Mouse (Mus musculus) liver, embryonic 13.5 days (tissue): Measurements from ENCODE around the gene Gfra1. TPM values are rescaled to one million over a fixed set of nuclear protein-coding genes. Genes with fewer than 3 reads are reported as not detected.

Experiments used
- ATAC-seq: fragments of 200-750 bp; cut with Nextera tagmentation; 2 replicates; pipeline ENCODE4 v1.8.0; 2017; ENCODE audit warnings: low read depth, mild to moderate bottlenecking, moderate number of reproducible peaks, moderate library complexity
- DNase-seq: peaks from one replicate; pipeline ENCODE4 v3.0.0; 2022
- H3K27ac ChIP-seq: fragments of 300-500 bp; sonication (generic); 2 replicates; pipeline ENCODE4 v1.5.1; 2015; ENCODE audit warnings: moderate library complexity, mild to moderate bottlenecking, inconsistent platforms
- H3K27me3 ChIP-seq: fragments of 300-500 bp; sonication (generic); 2 replicates; pipeline ENCODE4 v1.6.1; 2015; ENCODE audit warnings: mild to moderate bottlenecking, inconsistent platforms
- H3K36me3 ChIP-seq: fragments of 300-500 bp; sonication (generic); 2 replicates; pipeline ENCODE4 v1.6.1; 2015; ENCODE audit warnings: mild to moderate bottlenecking, inconsistent platforms
- H3K4me1 ChIP-seq: fragments of 300-500 bp; sonication (generic); replicated peaks from 2 replicates; pipeline ENCODE4 v1.6.1; 2015; ENCODE audit warnings: inconsistent platforms
- H3K4me2 ChIP-seq: fragments of 300-500 bp; sonication (generic); 2 replicates; pipeline ENCODE4 v1.6.1; 2015; ENCODE audit warnings: inconsistent platforms, mild to moderate bottlenecking, moderate library complexity
- H3K4me3 ChIP-seq: fragments of 300-500 bp; sonication (generic); replicated peaks from 2 replicates; pipeline ENCODE4 v1.5.1; 2015; ENCODE audit warnings: mild to moderate bottlenecking, inconsistent platforms
- H3K9ac ChIP-seq: fragments of 300-500 bp; sonication (generic); 2 replicates; pipeline ENCODE4 v1.6.1; 2015; ENCODE audit warnings: mild to moderate bottlenecking, inconsistent platforms
- H3K9me3 ChIP-seq: fragments of 300-500 bp; sonication (generic); replicated peaks from 2 replicates; pipeline ENCODE4 v1.6.1; 2016; ENCODE audit warnings: inconsistent platforms
- WGBS: fragments of 180-500 bp; shearing (Covaris S2); methylation state at CpG from one replicate; pipeline ENCODE4 v1.1.7; 2015; ENCODE audit not compliant: insufficient replicate concordance; 5-methylcytosine and 5-hydroxymethylcytosine counted together
- polyA plus RNA-seq: library from polyadenylated mRNA; unstranded; fragments of >200 nt; fragmentation: Nextera tagmentation; extraction: Ambion mirVana; gene quantifications from 2 replicates; pipeline ENCODE4 v1.2.1, GENCODE M21; 2015

Gene Gfra1
- polyA plus RNA-seq, 1 experiment from 2014 or later, result 5.8 TPM

GRCm38 (mm10) chr19:58250237-58250636 lies 205.5 kb downstream of the Gfra1 start:
- DNase-seq, result no peak
- no peak for ATAC-seq
- WGBS, result 65% methylated on average over 8 of the region's 8 CpGs

GRCm38 (mm10) chr19:58244148-58244547 lies 211.6 kb downstream of the Gfra1 start:
- Histone ChIP-seq H3K4me1 (0 out of 2 replicates have a peak, but pooled peaks cover 4% of the 10 kb centered on the region), H3K36me3 (no peaks in the 10 kb centered on the region), H3K9ac (no peak overlapping the region), H3K9me3 (no peaks in the 10 kb centered on the region), H3K4me2 (no peak overlapping the region), H3K27me3 (no peaks in the 10 kb centered on the region), H3K27ac (no peak overlapping the region), H3K4me3 (no peak overlapping the region)
- WGBS, result 44% methylated on average over 4 of the region's 4 CpGs
- ATAC-seq (no peak), DNase-seq (no peak)

More at GRCm38 (mm10) chr19:58250237-58250636, 205.5 kb downstream of the Gfra1 start:
- H3K4me2 ChIP-seq, result no peak overlapping the region
- no peak overlapping the region for H3K27ac ChIP-seq
- H3K4me1 ChIP-seq, result no peaks in the 10 kb centered on the region
- no peaks in the 10 kb centered on the region for H3K9me3 ChIP-seq
- H3K27me3 ChIP-seq, result no peaks in the 10 kb centered on the region
- H3K36me3 ChIP-seq, result no peaks in the 10 kb centered on the region
- no peak overlapping the region for H3K9ac ChIP-seq
- no peak overlapping the region for H3K4me3 ChIP-seq

GRCm38 (mm10) chr19:58243604-58244003 lies 212.1 kb downstream of the Gfra1 start:
- no peak for DNase-seq
- Histone ChIP-seq H3K27ac (no peak overlapping the region), H3K4me1 (0 out of 2 replicates have a peak, but pooled peaks cover 4% of the 10 kb centered on the region), H3K9ac (no peak overlapping the region), H3K27me3 (no peaks in the 10 kb centered on the region), H3K4me3 (no peak overlapping the region), H3K36me3 (no peaks in the 10 kb centered on the region), H3K4me2 (no peak overlapping the region), H3K9me3 (no peaks in the 10 kb centered on the region)
- ATAC-seq, result peak; percentile 62
- WGBS, result 15% methylated on average over 1 of the region's 1 CpGs

- no peaks in the 10 kb centered on the region for H3K9me3 ChIP-seq
- H3K9ac ChIP-seq, result no peak overlapping the region
- ATAC-seq (no peak), DNase-seq (no peak)
- no peak overlapping the region for H3K27ac ChIP-seq
- no peak overlapping the region for H3K4me2 ChIP-seq
- no peaks in the 10 kb centered on the region for H3K4me1 ChIP-seq
- no peaks in the 10 kb centered on the region for H3K36me3 ChIP-seq
- 20% methylated on average over 8 of the region's 8 CpGs for WGBS
- H3K27me3 ChIP-seq, result peaks cover 4% of the 10 kb centered on the region; the same call in 1 of the 2 replicates
- H3K4me3 ChIP-seq, result no peak overlapping the region
Observed at GRCm38 (mm10) chr19:58238325-58238724, 217.4 kb downstream of the Gfra1 start.

- no peak for DNase-seq
- WGBS, result 59% methylated on average over 9 of the region's 9 CpGs
Observed at GRCm38 (mm10) chr19:58227725-58228124, 228.0 kb downstream of the Gfra1 start.

GRCm38 (mm10) chr19:58226882-58227281 lies 228.8 kb downstream of the Gfra1 start:
- no peaks in the 10 kb centered on the region for H3K36me3 ChIP-seq
- H3K4me3 ChIP-seq, result no peak overlapping the region
- no peaks in the 10 kb centered on the region for H3K9me3 ChIP-seq
- 38% methylated on average over 3 of the region's 3 CpGs for WGBS
- no peaks in the 10 kb centered on the region for H3K27me3 ChIP-seq
- no peak for DNase-seq
- no peaks in the 10 kb centered on the region for H3K4me1 ChIP-seq
- H3K27ac ChIP-seq, result no peak overlapping the region
- H3K9ac ChIP-seq, result no peak overlapping the region
- no peak for ATAC-seq
- no peak overlapping the region for H3K4me2 ChIP-seq

More at GRCm38 (mm10) chr19:58227725-58228124, 228.0 kb downstream of the Gfra1 start:
- H3K9me3 ChIP-seq, result no peaks in the 10 kb centered on the region
- no peak overlapping the region for H3K9ac ChIP-seq
- H3K4me3 ChIP-seq, result no peak overlapping the region
- H3K4me1 ChIP-seq, result no peaks in the 10 kb centered on the region
- H3K4me2 ChIP-seq, result no peak overlapping the region
- H3K27me3 ChIP-seq, result no peaks in the 10 kb centered on the region
- no peak for ATAC-seq
- H3K36me3 ChIP-seq, result no peaks in the 10 kb centered on the region
- H3K27ac ChIP-seq, result no peak overlapping the region

- Histone ChIP-seq H3K9me3 (no peaks in the 10 kb centered on the region), H3K4me3 (no peak overlapping the region), H3K4me1 (no peaks in the 10 kb centered on the region), H3K4me2 (no peak overlapping the region), H3K27ac (no peak overlapping the region), H3K9ac (no peak overlapping the region), H3K36me3 (no peaks in the 10 kb centered on the region), H3K27me3 (no peaks in the 10 kb centered on the region)
- DNase-seq (no peak), ATAC-seq (no peak)
- WGBS, result 75% methylated on average over 25 of the region's 25 CpGs
Observed at GRCm38 (mm10) chr19:58220061-58220831, 235.5 kb downstream of the Gfra1 start.

- DNase-seq (no peak), ATAC-seq (no peak)
- H3K9me3 ChIP-seq, result no peaks in the 10 kb centered on the region
- no peak overlapping the region for H3K27ac ChIP-seq
- WGBS, result 70% methylated on average over 4 of the region's 4 CpGs
- no peaks in the 10 kb centered on the region for H3K36me3 ChIP-seq
- no peak overlapping the region for H3K9ac ChIP-seq
- no peak overlapping the region for H3K4me2 ChIP-seq
- no peaks in the 10 kb centered on the region for H3K4me1 ChIP-seq
- no peak overlapping the region for H3K4me3 ChIP-seq
- no peaks in the 10 kb centered on the region for H3K27me3 ChIP-seq
Observed at GRCm38 (mm10) chr19:58217591-58217990, 238.1 kb downstream of the Gfra1 start.

GRCm38 (mm10) chr19:58206496-58207044 lies 249.1 kb downstream of the Gfra1 start:
- no peaks in the 10 kb centered on the region for H3K36me3 ChIP-seq
- H3K27ac ChIP-seq, result no peak overlapping the region
- H3K4me3 ChIP-seq, result no peak overlapping the region
- no peak overlapping the region for H3K9ac ChIP-seq
- H3K27me3 ChIP-seq, result no peaks in the 10 kb centered on the region
- 68% methylated on average over 10 of the region's 10 CpGs for WGBS
- H3K4me2 ChIP-seq, result no peak overlapping the region
- H3K4me1 ChIP-seq, result no peaks in the 10 kb centered on the region
- no peaks in the 10 kb centered on the region for H3K9me3 ChIP-seq
- ATAC-seq, result no peak
- DNase-seq, result no peak

- Histone ChIP-seq H3K36me3 (no peaks in the 10 kb centered on the region), H3K4me1 (no peaks in the 10 kb centered on the region), H3K9me3 (no peaks in the 10 kb centered on the region), H3K9ac (no peak overlapping the region), H3K4me2 (no peak overlapping the region), H3K27ac (no peak overlapping the region), H3K27me3 (no peaks in the 10 kb centered on the region), H3K4me3 (no peak overlapping the region)
- DNase-seq, result no peak
- no peak for ATAC-seq
- WGBS, result 79% methylated on average over 7 of the region's 7 CpGs
Observed at GRCm38 (mm10) chr19:58205470-58205869, 250.2 kb downstream of the Gfra1 start.

- H3K36me3 ChIP-seq, result no peaks in the 10 kb centered on the region
- no peak overlapping the region for H3K4me2 ChIP-seq
- no peaks in the 10 kb centered on the region for H3K27me3 ChIP-seq
- WGBS, result 76% methylated on average over 5 of the region's 5 CpGs
- H3K4me3 ChIP-seq, result no peak overlapping the region
- DNase-seq (no peak), ATAC-seq (no peak)
- H3K27ac ChIP-seq, result no peak overlapping the region
- H3K9me3 ChIP-seq, result no peaks in the 10 kb centered on the region
- H3K9ac ChIP-seq, result no peak overlapping the region
- H3K4me1 ChIP-seq, result no peaks in the 10 kb centered on the region
Observed at GRCm38 (mm10) chr19:58202627-58203026, 253.1 kb downstream of the Gfra1 start.

GRCm38 (mm10) chr19:58199679-58200078 lies 256.0 kb downstream of the Gfra1 start:
- Histone ChIP-seq H3K4me3 (no peak overlapping the region), H3K9me3 (no peaks in the 10 kb centered on the region), H3K4me1 (no peaks in the 10 kb centered on the region), H3K9ac (no peak overlapping the region), H3K36me3 (no peaks in the 10 kb centered on the region), H3K27me3 (no peaks in the 10 kb centered on the region), H3K27ac (no peak overlapping the region), H3K4me2 (no peak overlapping the region)
- no peak for ATAC-seq
- no peak for DNase-seq
- 62% methylated on average over 5 of the region's 5 CpGs for whole genome bisulfite sequencing
